Mouse (Mus musculus) liver, embryonic 15.5 days (tissue): ENCODE results near the gene Zhx3. TPM values are rescaled to one million over a fixed set of nuclear protein-coding genes. Genes with fewer than 3 reads are reported as not detected.
A peak's percentile ranks its signal among the peaks of the same experiment; 100 is the strongest.

ENCODE experiments used
- ATAC-seq: fragments of 200-750 bp; cut with Nextera tagmentation; 2 replicates; pipeline ENCODE4 v1.8.0; 2017; ENCODE audit warnings: moderate number of reproducible peaks, mild to moderate bottlenecking, moderate library complexity; ENCODE audit not compliant: insufficient read depth
- H3K27ac ChIP-seq: fragments of 300-500 bp; sonication (generic); replicated peaks from 2 replicates; pipeline ENCODE4 v1.5.1; 2015; ENCODE audit warnings: mild to moderate bottlenecking, inconsistent platforms
- H3K27me3 ChIP-seq: fragments of 300-500 bp; sonication (generic); 2 replicates; pipeline ENCODE4 v1.6.1; 2015; ENCODE audit warnings: mild to moderate bottlenecking, inconsistent platforms
- H3K36me3 ChIP-seq: fragments of 300-500 bp; sonication (generic); replicated peaks from 2 replicates; pipeline ENCODE4 v1.6.1; 2015; ENCODE audit warnings: moderate library complexity, mild to moderate bottlenecking, inconsistent platforms
- H3K4me1 ChIP-seq: fragments of 300-500 bp; sonication (generic); replicated peaks from 2 replicates; pipeline ENCODE4 v1.6.1; 2015; ENCODE audit warnings: inconsistent platforms
- H3K4me2 ChIP-seq: fragments of 300-500 bp; sonication (generic); 2 replicates; pipeline ENCODE4 v1.6.1; 2015; ENCODE audit warnings: moderate library complexity, mild to moderate bottlenecking, inconsistent platforms
- H3K4me3 ChIP-seq: fragments of 300-500 bp; sonication (generic); replicated peaks from 2 replicates; pipeline ENCODE4 v1.5.1; 2015; ENCODE audit warnings: mild to moderate bottlenecking, inconsistent platforms
- H3K9ac ChIP-seq: fragments of 300-500 bp; sonication (generic); 2 replicates; pipeline ENCODE4 v1.6.1; 2015; ENCODE audit warnings: moderate library complexity, mild to moderate bottlenecking, inconsistent platforms
- H3K9me3 ChIP-seq: fragments of 300-500 bp; sonication (generic); replicated peaks from 2 replicates; pipeline ENCODE4 v1.6.1; 2016; ENCODE audit warnings: inconsistent platforms
- WGBS: fragments of 180-500 bp; shearing (Covaris S2); methylation state at CpG from one replicate; pipeline ENCODE4 v1.1.7; 2015; ENCODE audit warnings: mixed read lengths; ENCODE audit not compliant: insufficient replicate concordance; 5-methylcytosine and 5-hydroxymethylcytosine counted together
- polyA plus RNA-seq: library from polyadenylated mRNA; unstranded; fragments of >200 nt; fragmentation: Nextera tagmentation; extraction: Ambion mirVana; gene quantifications from 2 replicates; pipeline ENCODE4 v1.2.1, GENCODE M21; 2015

The Zhx3 gene
- polyA plus RNA-seq, 1 experiment from 2014 or later, result 2.3 TPM

- no peak overlapping the region for H3K4me3 ChIP-seq
- H3K9ac ChIP-seq, result no peak overlapping the region
- H3K36me3 ChIP-seq, result no peaks in the 10 kb centered on the region
- WGBS, result 23% methylated on average over 6 of the region's 6 CpGs
- no peak for ATAC-seq
- no peaks in the 10 kb centered on the region for H3K4me1 ChIP-seq
- H3K27ac ChIP-seq, result no peak overlapping the region
- H3K27me3 ChIP-seq, result no peaks in the 10 kb centered on the region
- no peak overlapping the region for H3K4me2 ChIP-seq
- no peaks in the 10 kb centered on the region for H3K9me3 ChIP-seq
Measured at GRCm38 (mm10) chr2:160881462-160882101, 8.8 kb upstream of the Zhx3 start.

GRCm38 (mm10) chr2:160880453-160881195 lies 7.8 kb upstream of the Zhx3 start, which contains the start of gene Lpin3:
TSS of gene Lpin3 (plus strand) at chr2:160880670.
- Histone ChIP-seq H3K36me3 (no peaks in the 10 kb centered on the region), H3K9me3 (no peaks in the 10 kb centered on the region), H3K4me1 (no peaks in the 10 kb centered on the region), H3K27me3 (no peaks in the 10 kb centered on the region), H3K4me3 (no peak within 1 kb of the TSS), H3K9ac (no peak within 1 kb of the TSS), H3K27ac (no peak within 1 kb of the TSS), H3K4me2 (no peak within 1 kb of the TSS)
- ATAC-seq, result peak; percentile 37; the same call in 1 of the 2 replicates
- WGBS, result 47% methylated on average over 13 of the region's 13 CpGs

- Histone ChIP-seq H3K27me3 (no peaks in the 10 kb centered on the region), H3K4me3 (no peak overlapping the region), H3K4me2 (no peak overlapping the region), H3K36me3 (no peaks in the 10 kb centered on the region), H3K9ac (no peak overlapping the region), H3K9me3 (no peaks in the 10 kb centered on the region), H3K27ac (no peak overlapping the region), H3K4me1 (peaks cover 17% of the 10 kb centered on the region)
- no peak for ATAC-seq
- whole genome bisulfite sequencing, result 70% methylated on average over 4 of the region's 4 CpGs
Measured at GRCm38 (mm10) chr2:160876115-160876514, 3.3 kb upstream of the Zhx3 start.

- Histone ChIP-seq H3K4me1 (peaks cover 17% of the 10 kb centered on the region), H3K4me3 (no peak overlapping the region), H3K27ac (no peak overlapping the region), H3K27me3 (no peaks in the 10 kb centered on the region), H3K36me3 (no peaks in the 10 kb centered on the region), H3K9me3 (no peaks in the 10 kb centered on the region), H3K4me2 (no peak overlapping the region), H3K9ac (no peak overlapping the region)
- WGBS, result 44% methylated on average over 5 of the region's 5 CpGs
- no peak for ATAC-seq
Measured at GRCm38 (mm10) chr2:160874231-160874877, 1.6 kb upstream of the Zhx3 start.

- H3K9ac ChIP-seq, result peak overlapping the region; percentile 87
- H3K4me1 ChIP-seq, result peaks cover 17% of the 10 kb centered on the region
- H3K36me3 ChIP-seq, result no peaks in the 10 kb centered on the region
- under 1% methylated on average over 46 of the region's 47 CpGs for WGBS
- no peaks in the 10 kb centered on the region for H3K27me3 ChIP-seq
- H3K27ac ChIP-seq, result peak overlapping the region; percentile 91
- peak overlapping the region; percentile 86 for H3K4me3 ChIP-seq
- ATAC-seq, result peak; percentile 89
- no peaks in the 10 kb centered on the region for H3K9me3 ChIP-seq
- peak overlapping the region; percentile 98 for H3K4me2 ChIP-seq
Measured at GRCm38 (mm10) chr2:160872395-160872794, 403 bp downstream of the Zhx3 start.

GRCm38 (mm10) chr2:160871310-160871709 lies 1.5 kb downstream of the Zhx3 start:
- H3K4me2 ChIP-seq, result no peak overlapping the region
- H3K27me3 ChIP-seq, result no peaks in the 10 kb centered on the region
- ATAC-seq, result no peak
- H3K36me3 ChIP-seq, result no peaks in the 10 kb centered on the region
- H3K4me1 ChIP-seq, result peaks cover 17% of the 10 kb centered on the region
- 64% methylated on average over 3 of the region's 3 CpGs for WGBS
- no peaks in the 10 kb centered on the region for H3K9me3 ChIP-seq
- no peak overlapping the region for H3K9ac ChIP-seq
- H3K27ac ChIP-seq, result no peak overlapping the region
- no peak overlapping the region for H3K4me3 ChIP-seq

- H3K4me1 ChIP-seq, result peaks cover 17% of the 10 kb centered on the region
- no peak overlapping the region for H3K4me3 ChIP-seq
- no peak overlapping the region for H3K9ac ChIP-seq
- H3K27me3 ChIP-seq, result no peaks in the 10 kb centered on the region
- no peak for ATAC-seq
- no peaks in the 10 kb centered on the region for H3K9me3 ChIP-seq
- no peaks in the 10 kb centered on the region for H3K36me3 ChIP-seq
- H3K4me2 ChIP-seq, result no peak overlapping the region
- no peak overlapping the region for H3K27ac ChIP-seq
- WGBS, result 61% methylated on average over 3 of the region's 3 CpGs
Measured at GRCm38 (mm10) chr2:160869446-160869845, 3.4 kb downstream of the Zhx3 start.

GRCm38 (mm10) chr2:160865266-160865665 lies 7.5 kb downstream of the Zhx3 start:
- Histone ChIP-seq H3K9me3 (no peaks in the 10 kb centered on the region), H3K27ac (no peak overlapping the region), H3K27me3 (no peaks in the 10 kb centered on the region), H3K9ac (no peak overlapping the region), H3K4me2 (no peak overlapping the region), H3K4me1 (no peaks in the 10 kb centered on the region), H3K36me3 (no peaks in the 10 kb centered on the region), H3K4me3 (no peak overlapping the region)
- WGBS, result 52% methylated on average over 2 of the region's 2 CpGs
- no peak for ATAC-seq

- no peak for ATAC-seq
- no peak overlapping the region for H3K4me2 ChIP-seq
- H3K4me1 ChIP-seq, result peaks cover 2% of the 10 kb centered on the region; the same call in 1 of the 2 replicates
- H3K9ac ChIP-seq, result no peak overlapping the region
- H3K27ac ChIP-seq, result no peak overlapping the region
- no peaks in the 10 kb centered on the region for H3K27me3 ChIP-seq
- WGBS, result 52% methylated on average over 1 of the region's 1 CpGs
- H3K36me3 ChIP-seq, result no peaks in the 10 kb centered on the region
- H3K9me3 ChIP-seq, result no peaks in the 10 kb centered on the region
- H3K4me3 ChIP-seq, result no peak overlapping the region
Measured at GRCm38 (mm10) chr2:160864112-160864511, 8.7 kb downstream of the Zhx3 start.

GRCm38 (mm10) chr2:160860363-160860762 lies 12.4 kb downstream of the Zhx3 start:
- Histone ChIP-seq H3K9me3 (no peaks in the 10 kb centered on the region), H3K9ac (no peak overlapping the region), H3K27me3 (no peaks in the 10 kb centered on the region), H3K4me2 (no peak overlapping the region), H3K27ac (no peak overlapping the region), H3K4me1 (peaks cover 2% of the 10 kb centered on the region; the same call in 1 of the 2 replicates), H3K4me3 (no peak overlapping the region), H3K36me3 (no peaks in the 10 kb centered on the region)
- WGBS, result 9% methylated on average over 1 of the region's 1 CpGs
- no peak for ATAC-seq

GRCm38 (mm10) chr2:160856359-160857102 lies 16.3 kb downstream of the Zhx3 start:
- Histone ChIP-seq H3K9me3 (no peaks in the 10 kb centered on the region), H3K36me3 (no peaks in the 10 kb centered on the region), H3K9ac (no peak overlapping the region), H3K4me3 (no peak overlapping the region), H3K4me2 (no peak overlapping the region), H3K27me3 (no peaks in the 10 kb centered on the region), H3K27ac (no peak overlapping the region), H3K4me1 (peaks cover 2% of the 10 kb centered on the region; the same call in 1 of the 2 replicates)
- 58% methylated on average over 5 of the region's 5 CpGs for WGBS
- no peak for ATAC-seq
